Mouse (Mus musculus): Measurements from ENCODE around the gene Gm28038. TPM values are rescaled to one million over a fixed set of nuclear protein-coding genes. Genes with fewer than 3 reads are reported as not detected.

Gm28038 gene
- polyA plus RNA-seq, 1 experiment from 2014 or later: not detected

DNA sequence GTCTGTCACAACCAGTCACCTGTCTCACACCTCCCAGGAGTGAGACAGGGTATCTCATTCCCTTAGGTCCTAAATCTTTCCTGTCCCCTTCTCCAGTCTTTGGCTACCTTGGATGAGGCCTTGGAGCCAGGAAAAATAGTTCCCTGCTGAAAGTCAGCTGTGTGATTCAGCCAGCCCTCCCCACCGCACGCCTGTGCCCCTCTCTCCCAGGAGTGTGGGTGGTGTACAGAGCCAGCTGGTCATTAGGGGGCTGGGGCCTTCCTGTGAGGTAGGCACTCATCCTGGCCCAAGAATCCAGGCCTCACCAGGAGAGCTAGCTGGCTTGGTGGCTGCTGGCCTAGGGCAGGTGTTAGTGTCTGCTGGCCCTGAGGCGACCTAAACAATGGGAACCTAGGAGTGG is 28.3 kb upstream of the Gm28038 start:
- H3K27me3 ChIP-seq (ENCODE audit: control insufficient read depth, insufficient read depth, low read length): no peaks in the 10 kb centered on the region
- H3K27ac ChIP-seq (ENCODE audit: low read depth, low read length): no peak overlapping the region
- WGBS: 84% methylated on average over 3 of the region's 3 CpGs
- no peaks in the 10 kb centered on the region for H3K4me1 ChIP-seq (replicated peaks; ENCODE audit: control insufficient read depth, insufficient read depth, low read length)
- no peak overlapping the region for H3K9ac ChIP-seq (ENCODE audit: low read length)
- no peaks in the 10 kb centered on the region for H3K9me3 ChIP-seq (ENCODE audit: control insufficient read depth, low read length)
- H3K4me2 ChIP-seq (ENCODE audit: low read depth, low read length, severe bottlenecking): no peak overlapping the region
- DNase-seq (ENCODE audit: low spot score): no peak
- ATAC-seq (replicated peaks; ENCODE audit: low FRiP score): no peak
- peaks cover 18% of the 10 kb centered on the region for H3K36me3 ChIP-seq (ENCODE audit: control insufficient read depth, insufficient read depth, low read length)
- no peak overlapping the region for H3K4me3 ChIP-seq (ENCODE audit: low read depth, low read length)

GRCm38 (mm10) chr2:30253809-30254208 is 27.0 kb upstream of the Gm28038 start:
- Histone ChIP-seq H3K4me3 (ENCODE audit: low read depth, low read length) (no peak overlapping the region), H3K9me3 (ENCODE audit: control insufficient read depth, low read length) (no peaks in the 10 kb centered on the region), H3K27ac (ENCODE audit: low read depth, low read length) (no peak overlapping the region), H3K36me3 (ENCODE audit: control insufficient read depth, insufficient read depth, low read length) (peaks cover 18% of the 10 kb centered on the region), H3K4me2 (ENCODE audit: low read depth, low read length, severe bottlenecking) (no peak overlapping the region), H3K27me3 (ENCODE audit: control insufficient read depth, insufficient read depth, low read length) (no peaks in the 10 kb centered on the region), H3K4me1 (replicated peaks; ENCODE audit: control insufficient read depth, insufficient read depth, low read length) (no peaks in the 10 kb centered on the region), H3K9ac (ENCODE audit: low read length) (no peak overlapping the region)
- 86% methylated on average over 5 of the region's 5 CpGs for WGBS
- DNase-seq (ENCODE audit: low spot score) (no peak), ATAC-seq (replicated peaks; ENCODE audit: low FRiP score) (no peak)

DNA sequence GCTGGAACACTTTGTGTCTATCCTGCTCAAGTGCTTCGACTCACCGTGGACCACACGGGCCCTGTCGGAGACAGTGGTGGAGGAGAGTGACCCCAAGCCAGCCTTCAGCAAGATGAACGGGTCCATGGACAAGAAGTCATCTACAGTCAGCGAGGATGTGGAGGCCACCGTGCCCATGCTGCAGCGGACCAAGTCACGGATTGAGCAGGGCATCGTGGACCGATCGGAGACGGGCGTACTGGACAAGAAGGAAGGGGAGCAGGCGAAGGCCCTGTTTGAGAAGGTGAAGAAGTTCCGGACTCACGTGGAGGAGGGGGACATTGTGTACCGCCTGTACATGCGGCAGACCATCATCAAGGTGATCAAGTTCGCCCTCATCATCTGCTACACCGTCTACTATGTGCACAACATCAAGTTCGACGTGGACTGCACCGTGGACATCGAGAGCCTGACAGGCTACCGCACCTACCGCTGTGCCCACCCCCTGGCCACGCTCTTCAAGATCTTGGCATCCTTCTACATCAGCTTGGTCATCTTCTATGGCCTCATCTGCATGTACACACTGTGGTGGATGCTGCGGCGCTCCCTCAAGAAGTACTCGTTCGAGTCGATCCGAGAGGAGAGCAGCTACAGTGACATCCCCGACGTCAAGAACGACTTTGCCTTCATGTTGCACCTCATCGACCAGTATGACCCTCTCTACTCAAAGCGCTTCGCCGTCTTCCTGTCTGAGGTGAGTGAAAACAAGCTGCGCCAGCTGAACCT is 25.0 kb upstream of the Gm28038 start:
- ATAC-seq (replicated peaks; ENCODE audit: low FRiP score) (no peak), DNase-seq (ENCODE audit: low spot score) (no peak)
- Histone ChIP-seq H3K9me3 (ENCODE audit: control insufficient read depth, low read length) (no peaks in the 10 kb centered on the region), H3K4me3 (ENCODE audit: low read depth, low read length) (no peak overlapping the region), H3K4me1 (replicated peaks; ENCODE audit: control insufficient read depth, insufficient read depth, low read length) (no peaks in the 10 kb centered on the region), H3K36me3 (ENCODE audit: control insufficient read depth, insufficient read depth, low read length) (peaks cover 18% of the 10 kb centered on the region), H3K4me2 (ENCODE audit: low read depth, low read length, severe bottlenecking) (no peak overlapping the region), H3K9ac (ENCODE audit: low read length) (no peak overlapping the region), H3K27ac (ENCODE audit: low read depth, low read length) (no peak overlapping the region), H3K27me3 (ENCODE audit: control insufficient read depth, insufficient read depth, low read length) (no peaks in the 10 kb centered on the region)
- 97% methylated on average over 42 of the region's 42 CpGs for WGBS

DNA sequence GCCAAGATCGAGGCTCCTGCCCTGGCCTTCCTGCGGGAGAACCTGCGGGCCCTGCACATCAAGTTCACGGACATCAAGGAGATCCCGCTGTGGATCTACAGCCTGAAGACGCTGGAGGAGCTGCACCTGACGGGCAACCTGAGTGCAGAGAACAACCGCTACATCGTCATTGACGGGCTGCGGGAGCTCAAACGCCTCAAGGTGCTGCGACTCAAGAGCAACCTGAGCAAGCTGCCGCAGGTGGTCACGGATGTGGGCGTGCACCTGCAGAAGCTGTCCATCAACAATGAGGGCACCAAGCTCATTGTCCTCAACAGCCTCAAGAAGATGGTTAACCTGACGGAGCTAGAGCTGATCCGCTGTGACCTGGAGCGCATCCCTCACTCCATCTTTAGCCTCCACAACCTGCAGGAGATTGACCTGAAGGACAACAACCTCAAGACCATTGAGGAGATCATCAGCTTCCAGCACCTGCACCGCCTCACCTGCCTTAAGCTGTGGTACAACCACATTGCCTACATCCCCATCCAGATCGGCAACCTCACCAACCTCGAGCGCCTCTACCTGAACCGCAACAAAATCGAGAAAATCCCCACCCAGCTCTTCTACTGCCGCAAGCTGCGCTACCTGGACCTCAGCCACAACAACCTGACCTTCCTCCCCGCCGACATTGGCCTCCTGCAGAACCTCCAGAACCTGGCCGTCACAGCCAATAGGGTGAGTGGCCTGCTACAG is 24.1 kb upstream of the Gm28038 start:
- H3K27ac ChIP-seq (ENCODE audit: low read depth, low read length): no peak overlapping the region
- whole genome bisulfite sequencing: 96% methylated on average over 30 of the region's 30 CpGs
- no peak for DNase-seq (ENCODE audit: low spot score)
- H3K27me3 ChIP-seq (ENCODE audit: control insufficient read depth, insufficient read depth, low read length): no peaks in the 10 kb centered on the region
- peaks cover 19% of the 10 kb centered on the region for H3K36me3 ChIP-seq (ENCODE audit: control insufficient read depth, insufficient read depth, low read length)
- no peaks in the 10 kb centered on the region for H3K4me1 ChIP-seq (replicated peaks; ENCODE audit: control insufficient read depth, insufficient read depth, low read length)
- H3K4me3 ChIP-seq (ENCODE audit: low read depth, low read length): no peak overlapping the region
- no peaks in the 10 kb centered on the region for H3K9me3 ChIP-seq (ENCODE audit: control insufficient read depth, low read length)
- no peak overlapping the region for H3K9ac ChIP-seq (ENCODE audit: low read length)
- ATAC-seq (replicated peaks; ENCODE audit: low FRiP score): no peak
- H3K4me2 ChIP-seq (ENCODE audit: low read depth, low read length, severe bottlenecking): no peak overlapping the region

DNA sequence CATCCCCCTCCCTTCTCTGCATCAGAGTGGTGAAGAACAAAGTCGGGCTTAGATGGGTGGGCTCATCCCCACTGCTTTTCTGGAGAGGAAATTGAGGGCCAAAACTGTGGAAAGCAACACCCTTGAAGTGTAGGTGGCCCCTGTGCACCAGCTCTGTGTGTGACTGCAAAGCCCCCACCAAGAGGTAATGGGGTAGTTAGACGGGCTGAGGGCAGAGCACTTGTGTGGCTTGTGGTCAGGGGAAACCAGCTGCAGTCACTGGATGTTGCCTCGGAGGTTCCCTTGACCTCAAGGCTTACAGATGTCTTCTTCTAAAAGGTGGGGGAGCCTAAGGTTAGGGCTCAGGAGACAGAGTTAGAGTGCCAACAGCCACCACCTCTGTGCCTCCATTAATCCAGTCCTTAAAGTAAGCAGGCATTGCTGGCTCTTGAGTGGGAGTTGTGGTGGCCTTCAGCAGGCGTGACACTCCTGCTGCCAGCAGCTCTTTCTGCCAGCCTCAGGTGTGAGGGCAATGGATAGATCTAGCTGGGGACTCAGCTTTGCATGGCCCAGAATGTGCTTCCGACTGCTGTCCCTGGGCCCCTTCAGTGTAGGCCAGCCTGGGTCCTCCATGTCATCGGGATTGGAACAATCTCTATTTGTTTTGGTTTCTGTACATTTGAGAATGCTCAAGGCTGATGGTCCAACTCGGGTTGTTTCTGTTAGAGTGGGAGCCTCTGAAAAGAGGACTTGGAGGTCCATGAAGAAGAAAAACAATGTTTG is 23.0 kb upstream of the Gm28038 start:
- H3K4me2 ChIP-seq (ENCODE audit: low read depth, low read length, severe bottlenecking): no peak overlapping the region
- H3K9ac ChIP-seq (ENCODE audit: low read length): no peak overlapping the region
- ATAC-seq (replicated peaks; ENCODE audit: low FRiP score) (no peak), DNase-seq (ENCODE audit: low spot score) (no peak)
- 88% methylated on average over 7 of the region's 7 CpGs for WGBS
- no peaks in the 10 kb centered on the region for H3K4me1 ChIP-seq (replicated peaks; ENCODE audit: control insufficient read depth, insufficient read depth, low read length)
- H3K36me3 ChIP-seq (ENCODE audit: control insufficient read depth, insufficient read depth, low read length): peaks cover 24% of the 10 kb centered on the region
- no peak overlapping the region for H3K4me3 ChIP-seq (ENCODE audit: low read depth, low read length)
- no peak overlapping the region for H3K27ac ChIP-seq (ENCODE audit: low read depth, low read length)
- no peaks in the 10 kb centered on the region for H3K9me3 ChIP-seq (ENCODE audit: control insufficient read depth, low read length)
- no peaks in the 10 kb centered on the region for H3K27me3 ChIP-seq (ENCODE audit: control insufficient read depth, insufficient read depth, low read length)

DNA sequence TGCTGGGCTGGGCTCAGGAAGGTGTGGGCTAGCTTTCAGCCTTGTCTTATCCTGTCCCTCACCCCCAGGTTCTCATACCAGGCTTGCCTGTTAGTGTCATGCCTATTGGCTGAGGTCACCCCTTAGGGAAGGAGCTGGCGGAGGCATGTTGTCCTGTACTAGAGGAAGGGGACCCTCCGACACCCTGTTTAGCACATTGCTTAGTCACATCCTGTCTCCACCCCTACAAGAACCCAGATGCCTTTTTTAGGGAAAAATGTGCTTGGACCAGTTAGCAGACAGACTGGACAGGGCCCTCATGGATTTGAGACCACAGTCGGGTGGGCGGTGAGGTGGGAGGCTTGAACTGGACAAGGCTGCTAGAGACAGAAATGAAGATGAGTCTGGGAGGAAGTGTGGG is 22.2 kb upstream of the Gm28038 start:
- Histone ChIP-seq H3K4me3 (ENCODE audit: low read depth, low read length) (no peak overlapping the region), H3K27ac (ENCODE audit: low read depth, low read length) (no peak overlapping the region), H3K9me3 (ENCODE audit: control insufficient read depth, low read length) (no peaks in the 10 kb centered on the region), H3K27me3 (ENCODE audit: control insufficient read depth, insufficient read depth, low read length) (no peaks in the 10 kb centered on the region), H3K36me3 (ENCODE audit: control insufficient read depth, insufficient read depth, low read length) (peaks cover 27% of the 10 kb centered on the region), H3K4me1 (replicated peaks; ENCODE audit: control insufficient read depth, insufficient read depth, low read length) (no peaks in the 10 kb centered on the region), H3K4me2 (ENCODE audit: low read depth, low read length, severe bottlenecking) (no peak overlapping the region), H3K9ac (ENCODE audit: low read length) (no peak overlapping the region)
- WGBS: 96% methylated on average over 4 of the region's 4 CpGs
- ATAC-seq (replicated peaks; ENCODE audit: low FRiP score): no peak
- no peak for DNase-seq (ENCODE audit: low spot score)

GRCm38 (mm10) chr2:30259131-30260064 is 21.4 kb upstream of the Gm28038 start:
- ATAC-seq (replicated peaks; ENCODE audit: low FRiP score) (no peak), DNase-seq (ENCODE audit: low spot score) (no peak)
- WGBS: 93% methylated on average over 15 of the region's 15 CpGs
- no peaks in the 10 kb centered on the region for H3K9me3 ChIP-seq (ENCODE audit: control insufficient read depth, low read length)
- no peak overlapping the region for H3K4me2 ChIP-seq (ENCODE audit: low read depth, low read length, severe bottlenecking)
- no peaks in the 10 kb centered on the region for H3K4me1 ChIP-seq (replicated peaks; ENCODE audit: control insufficient read depth, insufficient read depth, low read length)
- H3K36me3 ChIP-seq (ENCODE audit: control insufficient read depth, insufficient read depth, low read length): peaks cover 27% of the 10 kb centered on the region
- H3K27ac ChIP-seq (ENCODE audit: low read depth, low read length): no peak overlapping the region
- H3K27me3 ChIP-seq (ENCODE audit: control insufficient read depth, insufficient read depth, low read length): no peaks in the 10 kb centered on the region
- H3K4me3 ChIP-seq (ENCODE audit: low read depth, low read length): no peak overlapping the region
- H3K9ac ChIP-seq (ENCODE audit: low read length): no peak overlapping the region
